Mouse (Mus musculus) megakaryocyte-erythroid progenitor cell, adult 5 weeks (primary cell): ENCODE results near the gene Kptn. TPM values are rescaled to one million over a fixed set of nuclear protein-coding genes. Genes with fewer than 3 reads are reported as not detected.

Experiments used
- polyA plus RNA-seq: library from polyadenylated mRNA; stranded (reverse); fragments of >175 nt; gene quantifications from 2 replicates; pipeline ENCODE4 v1.2.3, GENCODE M21; 2012

Kptn gene
- 28.6 and 33.0 TPM in 2 replicates for polyA plus RNA-seq

DNA sequence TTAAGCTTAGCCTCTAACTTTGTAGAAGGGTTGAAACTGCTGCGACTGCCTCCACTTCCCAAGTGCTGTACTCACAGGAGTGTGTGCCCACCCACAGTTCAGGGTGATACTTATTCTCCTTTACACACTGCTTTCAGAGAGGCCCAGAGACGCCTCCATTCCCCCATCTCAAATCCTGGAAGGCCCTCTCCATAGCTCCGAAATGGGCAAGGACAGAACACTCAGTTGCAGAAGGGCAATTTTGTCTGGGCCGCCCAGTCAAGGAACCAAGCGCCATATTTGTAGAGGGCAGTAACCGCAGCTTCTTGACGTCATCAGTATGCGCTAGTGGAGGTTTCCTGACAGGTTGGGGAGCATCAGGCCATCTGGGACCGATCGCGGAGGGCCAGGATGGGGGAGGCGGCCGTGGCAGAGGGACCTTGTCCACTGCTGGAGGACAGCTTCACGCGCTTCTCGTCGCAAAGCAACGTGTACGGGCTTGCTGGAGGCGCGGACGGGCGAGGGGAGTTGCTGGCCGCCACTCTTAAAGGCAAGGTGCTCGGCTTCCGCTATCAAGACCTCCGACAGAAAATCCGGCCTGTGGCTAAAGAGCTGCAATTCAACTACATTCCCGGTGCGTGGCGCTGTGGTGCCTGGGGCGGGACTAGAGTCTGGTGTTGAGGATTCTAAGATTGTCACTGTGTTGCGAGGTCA is at the start of gene Kptn:
TSS of gene Kptn (plus strand) at position 327 of the 693 bp plus-strand sequence.

DNA sequence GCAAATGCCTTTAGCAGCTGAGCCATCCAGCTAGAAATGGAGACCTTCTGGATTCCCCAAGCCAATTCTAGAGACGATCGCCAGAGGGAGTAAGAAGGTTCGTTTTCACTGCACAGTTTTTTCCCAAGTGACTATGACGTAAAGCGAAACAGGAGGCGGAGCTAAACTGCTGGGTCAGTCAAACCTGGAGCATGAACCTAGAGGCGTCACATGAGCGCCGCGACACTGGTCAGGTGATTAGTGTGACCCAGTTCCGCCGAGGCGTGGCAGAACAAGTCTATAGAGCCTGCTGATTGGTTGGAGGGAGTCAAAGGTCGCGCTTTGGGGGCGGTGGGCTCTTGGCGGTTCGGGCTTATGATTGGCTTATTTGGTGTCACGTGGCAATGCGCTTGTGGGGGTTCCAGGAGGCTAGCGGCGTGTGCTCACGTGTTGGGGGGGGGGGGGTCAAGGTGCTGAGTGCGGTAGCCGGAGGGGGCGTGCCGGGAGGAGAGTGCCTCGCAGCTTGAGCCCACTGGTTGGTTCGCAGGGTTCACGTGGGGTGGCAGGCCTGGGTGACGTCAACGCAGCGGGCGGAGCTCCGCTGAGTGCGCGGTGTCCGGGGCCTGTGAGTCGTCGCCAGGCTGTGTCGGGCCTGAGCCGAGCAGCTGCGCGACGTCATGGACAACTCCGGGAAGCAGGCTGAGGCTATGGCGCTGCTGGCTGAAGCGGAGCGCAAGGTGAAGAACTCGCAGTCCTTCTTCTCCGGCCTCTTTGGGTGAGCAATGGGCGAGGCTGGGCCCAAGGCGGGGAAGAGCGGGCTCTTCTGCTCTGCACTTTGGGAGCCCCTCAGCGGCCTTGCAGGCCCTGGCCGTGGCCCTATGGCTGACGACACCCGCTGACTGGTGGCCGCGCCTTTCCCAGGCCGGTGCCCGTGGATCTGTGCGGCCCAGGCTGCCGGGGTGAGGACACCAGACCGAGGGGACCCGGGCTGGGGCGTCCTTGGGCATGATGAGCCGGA is 21.4 kb upstream of the Kptn start, which contains the start of gene Napa:
TSS of gene Napa (plus strand) at position 438 of the 997 bp plus-strand sequence.

DNA sequence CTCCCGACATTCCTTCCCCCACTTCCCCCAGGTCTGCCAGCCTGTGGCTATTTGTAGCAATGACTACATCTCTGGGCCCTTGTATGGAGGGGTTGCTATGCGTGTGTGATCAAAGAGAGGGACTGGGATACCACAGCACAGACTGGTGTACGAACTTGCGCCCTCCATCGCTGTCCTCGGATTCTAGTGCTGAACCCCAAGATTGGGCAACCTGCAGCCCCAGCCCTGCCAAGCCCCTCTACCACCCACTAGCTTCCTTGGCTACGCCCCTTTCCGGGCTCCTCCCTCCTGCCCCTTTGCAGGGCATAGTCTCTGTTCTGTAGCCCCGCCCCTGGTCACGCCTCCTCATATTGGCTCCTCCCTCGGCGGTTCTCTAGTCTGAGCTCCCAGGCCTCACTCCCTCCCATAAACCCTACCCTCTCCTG is 9.7 kb downstream of the Kptn start, which contains the start of gene Slc8a2:
TSS of gene Slc8a2 (plus strand) at position 406 of the 425 bp plus-strand sequence.

DNA sequence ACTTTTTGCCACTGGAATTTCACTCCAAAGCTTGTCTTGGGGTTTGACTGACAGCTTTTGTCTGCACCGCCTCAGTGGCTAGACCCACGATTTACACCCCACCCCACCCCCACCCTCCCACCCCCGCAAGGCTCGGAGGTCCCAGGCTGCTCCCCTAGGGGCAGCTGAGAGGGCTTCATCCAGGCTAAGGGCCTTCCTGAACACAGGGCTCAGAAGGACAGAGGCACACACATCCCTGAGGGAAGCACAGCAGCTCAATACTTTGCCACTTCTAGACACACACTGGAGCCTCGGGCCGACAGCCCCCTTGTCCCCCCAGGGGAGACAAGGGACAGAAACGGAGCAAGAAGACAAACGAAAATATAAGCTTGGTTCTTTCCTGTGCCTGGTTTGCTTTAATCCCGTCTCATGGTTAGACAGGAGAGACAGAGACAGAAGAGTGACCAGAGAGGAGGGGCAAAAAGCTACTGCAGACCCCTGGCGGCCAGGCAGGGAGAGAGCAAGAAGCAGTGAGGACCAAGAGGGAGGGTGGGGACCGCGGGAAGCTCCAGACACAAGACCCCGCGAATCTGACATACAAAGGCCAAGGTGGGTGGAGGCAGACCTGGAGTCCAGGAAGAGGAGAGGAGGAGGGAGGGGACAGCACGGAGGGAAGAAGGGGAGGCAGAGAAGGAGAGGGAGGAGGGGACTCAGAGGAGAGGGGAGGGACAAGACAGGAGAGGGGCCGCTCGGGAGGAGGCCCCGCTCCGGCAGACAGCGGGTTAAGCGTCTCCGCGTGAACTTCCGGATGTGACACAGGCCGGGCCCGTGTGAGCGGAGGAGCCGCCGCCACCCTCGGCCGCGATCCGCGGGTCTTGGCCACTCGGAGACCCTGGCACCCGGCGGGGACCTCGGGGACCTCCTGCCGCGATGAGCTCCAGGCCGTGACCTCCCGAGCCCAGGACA is 55.2 kb downstream of the Kptn start, which contains the start of gene Meis3:
TSS of gene Meis3 (plus strand) at position 494 of the 945 bp plus-strand sequence.

Other genes starting within 250 kb of the Kptn start
- gene Crx, start 239.9 kb upstream of the Kptn start, polyA plus RNA-seq: not detected in 2 replicates
- gene Crxos, start 237.3 kb upstream of the Kptn start, polyA plus RNA-seq: not detected in 2 replicates
- gene Selenow, start 197.5 kb upstream of the Kptn start, polyA plus RNA-seq: 460 and 532 TPM in 2 replicates
- 809 and 1,046 TPM in 2 replicates for gene Nop53, start 173.8 kb upstream of the Kptn start, polyA plus RNA-seq
- 0.68 and 0.86 TPM in 2 replicates for gene Ehd2, start 152.3 kb upstream of the Kptn start, polyA plus RNA-seq
- 63.5 and 81.0 TPM in 2 replicates for gene Bicra, start 72.0 kb upstream of the Kptn start, polyA plus RNA-seq
- 0.04 and 0.11 TPM in 2 replicates for gene Zfp541, start 58.1 kb upstream of the Kptn start, polyA plus RNA-seq
- 160 and 181 TPM in 2 replicates for gene Napa, start 21.4 kb upstream of the Kptn start, polyA plus RNA-seq
- 0.02 and 0.04 TPM in 2 replicates for gene Slc8a2, start 9.9 kb downstream of the Kptn start, polyA plus RNA-seq
- gene Meis3, start 55.2 kb downstream of the Kptn start, polyA plus RNA-seq: 0.96 and 1.4 TPM in 2 replicates
- 33.3 and 38.6 TPM in 2 replicates for gene Dhx34, start 102.1 kb downstream of the Kptn start, polyA plus RNA-seq
- 0.11 and 0.22 TPM in 2 replicates for gene C5ar2, start 124.3 kb downstream of the Kptn start, polyA plus RNA-seq
- gene C5ar1, start 139.6 kb downstream of the Kptn start, polyA plus RNA-seq: 0.80 and 2.1 TPM in 2 replicates
- gene Inafm1, start 153.7 kb downstream of the Kptn start, polyA plus RNA-seq: 61.1 and 83.1 TPM in 2 replicates
- 111 and 203 TPM in 2 replicates for gene Ccdc9, start 166.9 kb downstream of the Kptn start, polyA plus RNA-seq
- gene Bbc3, start 188.5 kb downstream of the Kptn start, polyA plus RNA-seq: 373 and 459 TPM in 2 replicates